Mouse (Mus musculus): ENCODE data around the gene Dimt1. TPM values are rescaled to one million over a fixed set of nuclear protein-coding genes. Genes with fewer than 3 reads are reported as not detected.

The Dimt1 gene
- total and polyA plus RNA-seq, 2 experiments from 2014 or later: 4.0 to 16.2 TPM

GRCm38 (mm10) chr13:107008174-107008573 is 61.2 kb downstream of the Dimt1 start:
- no peak overlapping the region for H3K4me3 ChIP-seq (ENCODE audit: low read depth, low read length)
- 48% methylated on average over 4 of the region's 4 CpGs for WGBS
- peaks cover 23% of the 10 kb centered on the region for H3K4me1 ChIP-seq (ENCODE audit: control insufficient read depth, insufficient read depth)
- no peak overlapping the region for H3K27ac ChIP-seq (ENCODE audit: low read depth)
- no peaks in the 10 kb centered on the region for H3K27me3 ChIP-seq (ENCODE audit: control insufficient read depth, insufficient read depth, low read length)
- H3K4me2 ChIP-seq (ENCODE audit: low read depth, low read length): no peak overlapping the region
- no peaks in the 10 kb centered on the region for H3K36me3 ChIP-seq (replicated peaks; ENCODE audit: control insufficient read depth, insufficient read depth, low read length)
- ATAC-seq (ENCODE audit: insufficient read depth, low read depth) (no peak), DNase-seq (ENCODE audit: low spot score) (no peak)
- H3K9me3 ChIP-seq (replicated peaks; ENCODE audit: control insufficient read depth, low read length): no peaks in the 10 kb centered on the region
- no peak overlapping the region for H3K9ac ChIP-seq (replicated peaks; ENCODE audit: low read depth, low read length)
- TF ChIP-seq CTCF (IDR thresholded peaks at IDR 0.05; ENCODE audit: low read depth) (no peak), EP300 (IDR thresholded peaks at IDR 0.05; ENCODE audit: low read depth) (no peak)

Other genes with a start within 250 kb of the Dimt1 start
- 35.1 and 59.9 TPM in 2 replicates for gene Ipo11, start 10.2 kb upstream of the Dimt1 start, total RNA-seq (2014; rRNA removed; ENCODE audit: low replicate concordance)
- 30.4 and 31.9 TPM in 2 replicates for gene Ipo11, start 10.2 kb upstream of the Dimt1 start, polyA plus RNA-seq (2015; fragmentation: Nextera tagmentation; extraction: Ambion mirVana)
- gene Kif2a, start 75.0 kb downstream of the Dimt1 start, total RNA-seq (2014; rRNA removed; ENCODE audit: low replicate concordance): 6.5 and 6.7 TPM in 2 replicates
- 11.7 and 13.0 TPM in 2 replicates for gene Kif2a, start 75.0 kb downstream of the Dimt1 start, polyA plus RNA-seq (2015; fragmentation: Nextera tagmentation; extraction: Ambion mirVana)

Data from heart, postnatal 0 days (tissue).